Mouse (Mus musculus) cerebellum, postnatal 14 days (tissue): Measurements from ENCODE around the gene Cdc42ep2.

Source experiments
- DNase-seq, 2 experiments: peaks; one replicate each; pipeline ENCODE4 v3.0.0; 2021; ENCODE audit warnings: mixed read lengths in 2 of 2

Gene Cdc42ep2

DNA sequence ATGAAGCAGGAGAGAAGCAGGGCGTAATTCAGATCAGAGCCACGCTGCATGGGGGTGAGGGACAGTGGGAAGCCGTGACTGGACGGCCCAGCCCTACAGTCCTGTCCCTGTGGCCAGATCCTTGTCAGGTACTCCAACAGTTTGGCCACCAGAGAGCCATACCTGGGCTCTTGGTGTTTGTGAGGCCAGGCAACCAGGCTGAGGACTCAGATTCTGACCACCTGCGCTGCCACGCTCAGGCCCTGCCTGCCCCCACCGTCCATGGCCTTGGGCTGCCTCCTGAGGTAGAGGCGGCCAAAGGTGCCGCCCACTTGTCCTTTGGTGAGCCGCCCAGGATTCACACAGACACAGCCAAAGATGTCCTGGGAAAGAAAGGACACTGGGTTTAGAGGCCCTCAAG, 16.0 kb upstream of the Cdc42ep2 start:
- DNase-seq = peak; percentile 47 to 56

DNA sequence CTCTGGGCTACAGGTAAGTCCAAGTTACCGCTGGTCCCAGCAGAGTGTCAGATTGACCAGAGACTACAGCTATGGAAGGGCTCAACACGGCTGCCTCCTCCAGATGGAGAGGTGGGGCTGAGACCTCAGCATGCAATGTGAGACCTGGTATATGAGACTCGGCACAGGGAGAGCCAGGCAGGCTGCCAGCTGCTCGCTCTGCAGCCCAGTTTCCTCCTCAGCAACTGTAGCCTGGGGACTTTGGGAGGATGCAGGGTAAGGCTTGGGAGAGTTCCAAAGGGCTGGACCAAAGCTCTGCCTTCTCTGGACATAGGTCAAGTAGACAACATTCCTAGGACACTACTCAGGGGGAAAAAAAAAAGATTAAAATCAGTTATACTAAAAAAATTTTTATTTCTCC, 15.6 kb upstream of the Cdc42ep2 start:
- peak; percentile 92 to 95 for DNase-seq

DNA sequence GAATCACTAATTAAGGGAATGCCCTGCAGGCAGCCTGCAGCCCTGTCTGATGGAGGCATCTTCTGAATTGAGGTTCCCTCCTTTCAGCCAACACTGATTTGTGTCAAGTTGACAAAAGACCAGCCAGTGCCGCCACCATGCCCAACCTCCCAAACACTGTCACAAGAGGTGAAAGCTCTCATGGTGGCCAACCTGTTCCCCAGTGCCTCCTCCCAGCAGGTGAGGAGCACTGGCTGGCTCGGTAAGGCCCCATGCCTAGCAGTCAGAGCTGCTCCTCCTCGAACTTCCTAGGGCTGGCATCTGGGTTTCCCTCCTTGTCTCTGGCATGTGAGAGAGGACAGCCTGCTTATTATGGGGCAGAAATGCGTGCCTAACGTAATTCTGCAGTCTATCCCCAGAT, 15.1 kb upstream of the Cdc42ep2 start:
- peak; percentile 40 to 51 for DNase-seq

DNA sequence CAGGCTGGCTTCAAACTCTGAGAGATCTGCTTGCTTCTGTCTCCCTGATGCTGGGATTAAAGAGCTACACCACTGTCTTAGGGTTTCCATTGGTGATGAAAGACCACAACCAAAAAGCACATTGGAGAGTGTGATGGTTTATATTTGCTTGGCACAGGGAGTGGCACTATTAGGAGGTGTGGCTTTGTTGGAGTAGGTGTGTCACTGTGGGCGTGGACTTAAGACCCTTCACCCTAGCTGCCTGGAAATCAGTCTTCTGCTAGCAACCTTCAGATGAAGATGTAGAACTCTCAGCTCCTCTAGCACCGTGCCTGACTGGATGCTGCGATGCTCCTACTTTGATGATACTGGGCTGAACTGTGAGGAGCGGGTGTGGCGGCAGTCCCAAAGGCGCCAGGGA, 13.9 kb upstream of the Cdc42ep2 start:
- no peak for DNase-seq

DNA sequence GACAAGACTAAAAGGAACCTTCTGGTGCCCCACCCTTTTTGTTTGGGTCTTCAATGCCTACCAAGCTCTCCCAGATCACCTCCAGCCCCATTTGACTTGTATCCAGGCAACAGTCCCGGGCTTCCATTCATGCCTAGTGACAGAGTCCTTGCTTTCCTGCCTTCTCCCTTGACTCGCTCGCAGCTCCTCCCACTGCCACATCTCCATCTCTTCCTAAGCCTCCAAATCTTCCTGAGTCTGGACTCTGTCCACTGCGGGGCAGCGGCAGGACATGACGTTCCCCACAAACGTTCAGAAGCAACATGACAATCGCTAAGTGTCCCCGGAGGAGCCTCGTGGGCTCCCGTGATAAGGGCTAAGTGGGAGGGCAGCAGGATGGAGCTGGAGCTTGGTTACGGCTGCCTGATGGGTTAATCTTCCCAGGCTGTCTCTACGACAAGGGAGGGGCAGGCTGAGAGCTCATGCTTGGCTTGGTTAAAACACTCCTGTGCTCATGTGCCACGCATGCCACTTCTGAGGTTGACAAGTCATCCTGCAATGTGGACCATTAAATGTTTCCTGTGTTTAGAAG, 13.3 kb upstream of the Cdc42ep2 start:
- peak in 1 of 2 experiments; percentile 42 for DNase-seq

DNA sequence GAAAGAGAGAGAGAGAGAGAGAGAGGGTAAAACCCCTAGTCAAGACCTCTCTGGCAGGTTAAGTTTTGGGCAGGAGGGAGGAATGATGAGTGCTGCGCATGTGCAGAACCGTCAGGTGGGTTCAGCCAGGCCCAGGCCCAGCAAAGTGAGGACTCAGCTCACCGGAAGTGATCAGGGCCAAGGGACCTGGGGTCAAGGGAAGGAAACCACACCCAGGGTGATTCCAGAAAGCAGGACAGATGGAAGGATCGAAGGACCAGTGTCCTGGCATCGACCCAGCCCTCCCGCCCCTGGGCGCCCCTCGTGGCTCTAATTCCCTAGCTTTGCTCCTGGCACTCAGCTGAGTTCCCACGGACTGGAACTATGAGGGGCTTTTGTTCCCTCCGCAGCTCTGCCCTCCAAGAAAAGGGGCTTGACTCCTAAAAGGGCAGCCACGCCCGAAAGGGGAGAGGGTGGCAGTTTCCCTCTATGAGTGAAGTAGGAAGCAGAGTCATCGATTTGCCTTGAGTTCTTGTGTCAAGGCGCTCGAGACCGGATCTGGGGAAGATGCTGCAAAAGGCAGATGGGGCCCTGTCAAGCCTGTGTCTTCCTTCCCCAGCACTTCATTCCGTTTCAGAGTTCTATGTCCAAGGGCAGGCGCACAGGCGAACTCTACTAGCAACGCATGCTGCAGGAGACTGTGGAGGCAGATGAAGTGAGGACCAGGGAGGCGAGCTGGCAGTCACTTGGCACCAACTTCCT, 12.6 kb upstream of the Cdc42ep2 start:
- DNase-seq = peak in 1 of 2 experiments; percentile 31

DNA sequence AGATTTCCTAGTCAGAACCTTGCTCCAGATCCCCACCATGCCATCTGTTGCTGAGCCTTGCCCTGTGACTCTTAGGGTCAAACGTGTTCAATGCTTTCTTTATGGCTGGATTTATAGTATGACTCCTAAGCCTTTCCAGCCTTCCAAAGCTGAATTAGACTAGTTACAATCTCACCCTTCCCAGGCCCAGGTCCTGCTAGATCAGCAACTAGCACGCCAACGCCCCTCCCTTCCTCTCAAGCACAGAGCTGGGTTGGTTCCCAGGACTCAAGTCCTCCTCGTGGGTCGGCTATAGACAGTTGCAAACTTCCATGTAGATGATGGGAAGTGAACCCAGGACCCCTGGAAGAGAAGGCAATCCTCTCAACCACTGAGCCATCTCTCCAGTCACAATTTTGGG, 11.1 kb upstream of the Cdc42ep2 start:
- no peak for DNase-seq

DNA sequence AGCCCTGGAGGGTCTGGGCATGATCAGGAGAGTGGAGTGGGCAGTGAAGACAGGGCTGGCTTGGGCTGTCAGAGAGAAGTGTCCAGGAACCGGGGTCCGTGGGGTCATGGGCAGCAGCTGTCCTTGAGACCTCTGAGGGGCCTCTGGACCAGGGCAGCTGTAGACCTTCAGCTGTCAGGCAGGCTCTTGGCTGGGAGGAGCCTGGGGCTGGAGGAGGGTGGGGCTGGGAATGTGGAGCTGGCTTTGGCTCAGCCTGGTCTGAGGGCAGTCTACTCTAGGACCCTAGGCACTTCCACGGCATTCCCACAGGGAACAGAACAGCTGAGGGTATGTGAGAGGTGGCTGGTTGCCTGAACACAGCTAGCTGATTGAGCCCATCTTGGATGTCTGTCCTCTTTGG, 10.7 kb upstream of the Cdc42ep2 start:
- DNase-seq = no peak

DNA sequence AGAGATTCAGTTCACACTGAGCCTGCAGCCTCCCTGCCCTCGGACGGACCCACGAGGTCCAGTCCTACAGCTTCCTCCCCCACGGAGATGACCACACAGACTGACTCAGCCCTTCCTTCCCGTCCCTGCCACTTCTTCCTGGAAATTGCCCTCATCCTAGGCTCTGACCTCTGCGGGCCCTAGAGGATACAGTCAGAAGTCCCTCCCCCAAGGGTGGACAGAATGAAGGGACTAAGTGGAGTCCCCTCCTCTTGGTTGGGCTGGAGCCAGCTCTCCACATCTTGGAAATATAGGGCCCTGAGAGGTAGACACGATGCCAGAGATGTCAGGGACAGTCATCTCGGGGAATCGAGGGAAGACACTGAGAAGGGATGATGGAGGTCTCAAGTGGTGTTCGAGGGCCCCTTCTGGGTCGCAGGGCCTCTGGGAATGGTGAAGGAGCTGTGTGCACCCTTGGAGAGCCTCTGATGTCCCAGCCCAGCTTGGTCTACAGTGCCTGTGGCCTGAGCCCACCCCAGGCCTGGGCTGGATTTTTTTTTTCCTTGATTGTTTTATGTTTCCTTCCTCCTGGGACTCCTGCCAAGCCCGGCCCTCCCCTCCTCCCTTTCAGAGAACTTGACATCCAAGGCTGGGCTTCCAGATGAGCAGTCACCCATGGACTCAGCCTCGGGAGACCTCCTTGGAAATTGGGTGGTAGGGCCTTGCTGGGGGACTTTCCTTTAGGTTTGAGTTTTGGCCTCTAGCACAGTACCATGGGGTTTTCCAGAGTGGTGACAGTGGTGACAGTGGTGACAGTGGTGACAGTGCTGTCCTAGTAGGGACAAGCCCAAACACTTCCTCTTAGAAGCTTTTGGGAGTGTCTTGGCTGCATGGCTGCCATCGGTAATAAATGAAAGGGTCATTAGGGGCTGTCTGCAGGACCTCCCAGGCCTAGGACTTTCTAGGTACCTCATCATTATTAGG, 5.3 kb upstream of the Cdc42ep2 start:
- DNase-seq = peak in 1 of 2 experiments; percentile 32

DNA sequence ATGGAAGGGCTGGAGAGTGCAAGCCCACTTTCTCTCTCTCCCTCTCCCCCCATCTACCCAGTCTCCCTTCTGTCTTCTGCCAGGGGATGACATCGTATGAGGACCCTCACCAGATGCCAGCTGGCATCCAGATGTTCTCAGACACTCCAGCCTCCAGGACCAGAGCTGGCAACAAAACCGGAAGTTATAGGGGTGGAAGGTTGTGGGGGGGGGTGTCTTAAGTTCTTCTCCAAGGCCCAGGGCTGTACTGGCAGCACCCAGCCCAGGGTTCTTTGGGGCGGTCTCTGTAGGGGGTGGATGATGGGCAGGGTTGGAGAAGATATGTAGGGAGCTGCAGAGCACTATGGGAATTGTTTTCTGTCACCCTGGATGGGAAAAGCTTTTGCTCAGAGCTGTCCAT, 3.9 kb upstream of the Cdc42ep2 start:
- no peak for DNase-seq

DNA sequence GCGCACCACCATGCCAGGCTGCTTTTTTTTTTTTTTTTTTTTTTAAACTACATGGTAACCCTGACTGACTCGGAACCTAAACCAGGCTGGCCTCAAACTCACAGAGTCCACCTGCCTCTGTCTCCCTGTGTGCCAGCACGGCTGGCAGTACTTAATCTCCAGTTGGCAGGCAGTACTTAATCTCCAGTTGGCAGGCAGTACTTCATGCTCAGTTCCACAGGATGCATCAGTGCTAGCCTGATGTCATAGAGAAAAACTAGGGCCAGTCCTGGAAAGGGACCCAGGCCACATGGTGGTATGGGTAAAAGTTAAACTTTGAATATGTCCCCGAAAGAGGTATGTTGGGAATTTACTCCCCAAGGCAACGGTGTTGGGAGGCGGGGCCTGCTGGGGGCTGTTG, 3.5 kb upstream of the Cdc42ep2 start:
- peak in 1 of 2 experiments; percentile 39 for DNase-seq

DNA sequence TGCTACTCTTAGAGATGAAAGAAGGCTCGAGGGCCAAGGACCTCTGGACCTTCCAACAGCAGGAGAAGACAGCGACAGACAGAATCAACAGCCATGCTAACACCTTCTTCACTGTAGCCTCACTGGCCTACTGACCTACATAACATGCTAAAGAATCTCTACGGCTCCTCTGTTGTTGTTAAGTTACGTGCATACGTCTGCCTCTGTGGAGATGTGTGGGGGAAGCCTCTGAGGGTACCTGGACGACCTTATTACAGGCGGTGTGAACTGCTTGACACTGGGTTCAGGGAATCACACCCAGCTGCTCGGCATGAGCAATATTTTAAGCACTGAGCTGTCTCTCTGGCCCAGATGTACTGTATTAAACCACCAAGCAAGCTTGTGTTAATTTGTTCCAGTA, 2.9 kb upstream of the Cdc42ep2 start:
- no peak for DNase-seq

DNA sequence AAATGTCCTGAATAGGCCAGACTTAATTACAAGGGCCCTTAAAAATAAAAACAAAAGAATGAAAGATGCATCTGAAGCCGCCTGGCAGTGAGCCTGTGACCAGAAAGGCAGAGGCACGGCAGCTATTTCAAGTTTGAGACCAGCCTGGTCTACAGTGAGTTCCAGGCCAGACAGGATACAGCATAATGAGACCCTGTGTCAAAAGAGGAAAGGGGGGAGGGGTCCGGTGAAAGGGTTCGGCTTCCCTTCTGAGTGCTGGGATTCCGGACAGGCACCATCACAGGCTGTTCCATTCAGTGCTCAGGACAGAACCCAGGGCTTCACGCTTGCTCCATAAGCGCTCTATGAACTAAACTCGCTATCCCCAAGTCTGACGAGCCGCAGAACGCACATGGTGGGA, 2.4 kb upstream of the Cdc42ep2 start:
- no peak for DNase-seq

DNA sequence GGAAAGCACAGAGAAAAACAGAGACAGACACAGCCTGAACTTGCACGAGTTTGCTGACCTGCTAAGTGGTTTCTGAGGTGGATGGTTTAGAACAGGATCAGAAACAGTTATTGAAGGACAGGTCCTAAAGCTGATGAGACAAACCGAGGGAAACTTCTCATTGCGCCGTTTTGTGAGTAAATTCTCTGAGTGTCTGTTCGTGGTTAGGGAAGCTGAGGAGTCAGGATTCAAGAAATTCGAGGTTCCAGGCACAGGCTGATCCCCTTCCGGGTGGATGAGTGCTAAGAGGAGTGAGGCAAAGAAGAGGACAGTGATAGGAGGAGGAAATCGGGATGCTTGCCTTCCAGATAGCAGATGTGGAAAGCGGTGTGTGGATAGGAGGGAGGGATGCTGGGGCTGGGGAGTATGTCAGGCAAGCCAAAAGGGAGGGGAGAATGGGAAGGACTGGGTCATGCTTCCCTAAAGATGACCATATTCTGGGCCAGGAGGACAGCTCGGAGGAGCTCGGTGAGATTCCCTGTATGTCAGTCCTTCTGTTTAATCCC, 767 bp upstream of the Cdc42ep2 start:
- DNase-seq = peak in 1 of 2 experiments; percentile 36

DNA sequence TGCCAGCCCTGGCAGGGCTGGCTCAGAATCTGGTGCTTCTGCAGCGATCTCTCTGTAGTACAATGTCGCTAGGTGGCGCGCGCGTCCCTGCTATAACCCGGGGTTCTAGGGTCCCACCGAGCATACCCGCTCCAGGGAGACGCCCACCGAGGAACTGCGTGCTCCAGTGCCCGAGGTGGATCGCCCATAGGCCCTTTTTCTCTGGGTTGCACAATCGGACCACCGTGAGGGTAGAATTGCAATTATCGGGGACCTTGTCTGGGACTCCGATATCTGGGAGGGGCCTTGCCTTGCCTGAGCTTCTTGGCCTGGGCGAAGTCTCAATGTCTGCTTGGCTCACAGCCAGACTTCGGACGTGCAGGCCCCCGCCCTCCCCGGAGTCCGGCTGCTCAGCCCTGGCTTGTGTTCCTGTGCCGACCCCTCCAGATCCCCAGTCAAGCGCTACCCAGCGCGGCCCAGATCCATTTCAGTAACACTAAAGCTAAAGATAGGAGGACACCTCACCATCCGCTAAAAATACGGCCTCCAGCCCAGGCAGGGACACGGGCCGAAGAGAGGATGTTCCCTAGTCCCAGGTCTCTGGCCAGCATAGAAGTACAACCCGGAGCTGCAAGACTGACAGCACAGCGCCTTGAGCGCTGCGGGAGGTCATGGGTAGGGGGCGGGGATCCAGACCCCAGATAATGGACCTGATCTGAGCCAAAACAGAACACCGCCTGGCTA, 465 bp downstream of the Cdc42ep2 start:
- peak; percentile 97 to 99 for DNase-seq

DNA sequence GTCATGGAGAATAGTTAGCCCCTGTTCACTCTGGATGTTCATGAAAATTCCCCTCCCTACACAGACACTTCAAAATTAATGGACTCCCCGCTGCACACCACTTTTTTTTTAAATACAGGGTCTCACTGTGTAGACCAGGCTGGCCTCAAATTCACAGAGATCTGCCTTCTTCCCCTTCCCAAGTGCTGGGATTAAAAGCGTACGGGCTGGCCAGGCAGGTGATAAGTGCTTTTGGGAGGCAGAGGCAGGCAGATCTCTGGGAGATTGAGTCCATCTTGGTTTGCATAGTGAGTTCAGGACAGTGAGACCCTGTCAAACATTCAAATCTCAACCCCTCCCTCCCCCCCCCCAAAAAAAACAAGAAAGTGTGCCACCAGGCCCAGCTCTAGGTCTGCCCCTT, 1.7 kb downstream of the Cdc42ep2 start:
- DNase-seq = no peak

DNA sequence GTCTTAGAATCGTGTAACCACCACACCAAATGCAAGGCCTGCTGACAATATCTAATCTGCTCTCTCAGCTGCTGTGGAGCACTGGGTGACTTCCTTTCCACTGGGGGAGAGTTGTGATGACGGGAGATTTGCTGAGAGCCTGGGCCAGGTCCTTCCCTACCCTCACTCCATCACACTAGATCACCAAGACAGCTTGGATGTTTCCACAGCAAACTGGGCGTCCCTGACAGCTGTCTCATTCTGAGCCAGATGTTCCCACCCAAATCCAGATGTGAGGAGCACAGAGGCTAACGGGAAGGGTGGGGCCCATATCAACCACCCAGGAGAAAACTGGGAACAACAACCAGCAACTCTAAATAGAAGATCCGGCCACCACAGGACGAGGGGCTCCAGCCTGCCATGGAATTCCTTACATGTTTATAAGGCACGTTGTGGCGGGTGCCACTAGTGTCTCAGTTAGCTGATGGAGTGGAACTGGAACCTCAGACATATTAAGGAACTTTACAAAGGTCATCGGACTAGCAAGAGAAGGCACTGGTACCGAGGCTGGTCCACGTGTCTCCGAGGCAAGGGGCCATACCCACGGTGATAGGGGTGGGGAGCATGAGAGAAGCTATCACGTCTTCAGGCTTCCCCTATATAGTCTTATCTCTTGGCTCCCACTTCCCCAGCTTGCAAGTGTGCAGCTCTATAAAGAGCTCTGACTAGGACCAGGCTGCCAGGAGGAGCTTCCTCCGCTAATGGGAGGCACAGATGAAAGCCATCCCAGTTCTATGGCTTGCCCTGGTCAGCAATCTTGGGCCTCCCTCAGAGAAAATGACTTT, 2.3 kb downstream of the Cdc42ep2 start:
- no peak for DNase-seq

DNA sequence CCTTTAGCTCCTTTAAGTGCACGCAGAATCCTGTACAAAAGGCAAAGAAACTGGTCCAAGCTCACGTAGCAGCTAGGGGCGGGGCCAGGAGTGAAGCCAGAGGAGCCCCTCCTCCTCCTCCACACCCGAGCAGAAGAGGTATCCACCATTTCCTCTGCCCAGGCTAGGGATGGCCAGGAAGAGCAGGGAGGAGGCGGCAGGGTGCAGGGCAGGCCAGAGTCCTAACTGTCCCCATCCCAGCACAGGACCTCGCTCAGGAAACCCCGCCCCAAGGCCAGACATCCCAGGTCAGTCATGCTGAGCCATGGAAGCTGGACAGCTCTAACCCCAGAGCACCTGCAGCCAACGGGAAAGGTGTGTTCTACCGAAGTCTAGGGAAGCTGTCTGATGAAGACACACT, 2.9 kb downstream of the Cdc42ep2 start:
- no peak for DNase-seq

DNA sequence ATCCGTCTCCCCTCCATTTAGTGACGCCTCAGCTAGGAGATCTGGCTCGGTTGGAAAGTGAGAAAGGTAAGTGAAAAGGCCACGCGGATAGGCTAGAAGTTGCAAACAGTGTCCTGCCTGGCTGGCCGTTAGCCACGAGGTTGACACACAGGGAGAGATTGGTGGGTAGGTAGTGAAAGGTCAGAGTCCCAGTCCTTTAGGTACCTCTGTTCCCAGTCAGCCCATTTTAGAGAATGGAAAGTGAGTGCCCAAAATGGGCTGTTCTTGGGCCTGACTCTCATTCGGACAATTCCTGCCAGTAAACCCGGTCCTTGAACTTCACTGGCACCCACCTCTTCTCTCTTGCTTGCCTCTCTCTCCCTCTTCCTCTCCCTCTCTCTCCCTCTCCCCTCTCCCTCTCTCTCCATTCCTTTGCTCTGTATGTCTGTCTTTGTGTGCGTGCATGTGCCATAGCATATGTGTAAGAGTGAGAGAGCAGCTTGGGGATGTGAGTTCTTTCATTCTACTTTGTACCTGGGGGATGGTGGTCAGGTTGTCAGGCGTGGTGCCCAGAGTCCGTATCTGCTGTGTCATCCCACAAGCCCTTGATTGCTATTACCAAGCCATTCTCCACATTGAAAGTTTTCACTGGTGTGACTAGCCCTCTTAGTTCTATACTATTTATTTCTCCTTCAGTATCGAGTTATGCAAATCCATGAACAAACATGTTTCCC, 11.5 kb downstream of the Cdc42ep2 start, which contains the start of gene Dpf2:
Gene Dpf2 (minus strand): TSS at position 4 of the 713 bp plus-strand sequence.
- peak in 1 of 2 experiments; percentile 31 for DNase-seq

DNA sequence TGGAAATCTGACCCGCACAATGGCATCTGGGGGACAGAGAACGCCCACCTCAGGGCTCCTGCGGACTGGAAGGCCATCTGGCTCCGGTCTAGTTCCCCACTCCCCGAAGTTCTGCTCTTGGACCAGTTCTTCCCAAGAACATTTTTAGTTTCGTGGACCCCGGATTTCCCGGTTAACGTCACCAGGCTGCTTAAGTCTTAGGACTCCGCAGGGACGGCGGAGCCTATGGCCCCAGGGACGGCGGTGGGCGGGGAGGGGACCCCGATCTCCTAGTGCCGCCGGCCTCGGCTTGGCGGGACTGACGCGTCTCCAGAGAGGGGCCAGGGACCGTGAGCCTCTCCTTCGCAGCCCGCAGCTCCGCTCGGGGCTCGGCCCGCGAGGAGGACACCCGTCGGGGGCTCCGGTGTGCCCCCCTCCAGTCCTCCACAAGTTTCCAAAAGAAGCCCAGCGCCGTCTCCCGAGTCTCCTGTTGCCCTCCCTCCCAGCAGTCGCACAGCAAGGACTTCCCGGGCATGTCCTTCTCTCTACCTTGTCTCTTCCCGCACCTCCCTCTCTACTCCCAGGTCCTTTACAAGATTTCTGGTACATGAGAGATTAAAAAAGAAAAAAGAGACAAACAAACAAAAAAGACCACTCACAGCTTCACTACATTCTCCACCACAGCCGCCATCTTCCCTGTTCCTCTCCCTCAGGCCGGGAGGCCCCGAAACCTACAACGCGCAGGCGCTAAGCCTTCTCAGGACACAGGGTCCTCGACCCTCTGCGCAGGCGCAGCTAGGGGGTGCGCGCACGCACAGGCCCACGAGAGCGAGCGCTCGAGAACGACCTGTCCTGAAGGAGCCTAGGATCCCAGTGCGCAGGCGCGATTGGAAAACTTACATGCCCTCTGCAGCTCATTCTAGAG, 12.3 kb downstream of the Cdc42ep2 start:
- DNase-seq = peak; percentile 99
